Mouse (Mus musculus) cerebellum, adult 8-10 months (tissue): ENCODE measurements at regions not wholly inside any gene's neighbourhood (a gene's known extent, or its start where the extent isn't known, plus 50 kb on each side); places are given as distances from the start of the nearest gene placed in this dataset.

ENCODE experiments used
- DNase-seq: peaks from one replicate; pipeline ENCODE4 v3.0.0; 2022

DNA sequence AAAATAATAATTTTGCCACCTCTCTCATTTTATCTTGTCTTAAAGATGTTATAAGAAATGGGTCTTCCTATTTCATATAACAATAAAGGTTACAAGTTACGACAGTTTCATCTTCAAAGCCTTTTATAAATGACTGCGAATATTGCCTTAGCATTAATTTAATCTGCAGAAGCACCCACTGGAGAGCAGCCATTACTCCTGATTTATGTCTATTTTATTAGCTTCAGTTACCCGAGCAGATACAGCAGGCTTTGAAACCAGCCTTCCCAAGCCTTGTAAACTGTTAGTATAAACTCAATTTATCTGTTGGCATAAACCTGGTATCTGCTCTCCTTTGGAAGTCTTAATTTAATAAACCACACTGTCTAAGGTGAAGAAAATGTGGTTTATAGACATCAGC lies 2851.6 kb upstream of the Gm6569 start:
- no peak for DNase-seq

DNA sequence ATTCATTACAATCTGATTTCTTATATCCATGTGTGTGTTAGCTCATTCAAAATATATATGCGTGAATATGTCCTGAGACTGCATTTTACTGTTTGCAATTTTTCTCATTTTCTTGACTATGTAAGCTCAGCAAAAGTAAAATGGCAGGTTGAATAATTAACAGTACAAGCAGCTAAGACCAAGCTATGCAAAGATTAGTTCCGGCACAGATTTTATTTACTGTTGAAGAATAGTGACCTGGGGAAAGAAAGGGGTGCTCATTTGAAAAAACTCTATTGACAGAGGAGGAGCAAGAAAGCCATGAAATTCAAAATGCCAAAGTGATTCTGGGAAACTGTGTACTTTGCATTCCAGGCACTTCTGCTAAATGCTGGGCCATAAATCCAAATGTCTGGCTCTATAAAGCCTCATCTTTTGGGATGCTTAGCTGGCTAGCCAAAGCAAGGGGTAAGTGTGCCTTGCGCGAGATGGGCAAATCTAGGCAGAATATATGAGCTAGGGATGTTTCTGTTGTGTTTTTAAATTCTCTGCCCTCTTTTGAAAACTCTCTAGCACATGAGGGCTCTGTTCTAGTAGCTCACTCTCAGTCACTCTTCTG lies 2846.3 kb upstream of the Gm6569 start:
- no peak for DNase-seq

DNA sequence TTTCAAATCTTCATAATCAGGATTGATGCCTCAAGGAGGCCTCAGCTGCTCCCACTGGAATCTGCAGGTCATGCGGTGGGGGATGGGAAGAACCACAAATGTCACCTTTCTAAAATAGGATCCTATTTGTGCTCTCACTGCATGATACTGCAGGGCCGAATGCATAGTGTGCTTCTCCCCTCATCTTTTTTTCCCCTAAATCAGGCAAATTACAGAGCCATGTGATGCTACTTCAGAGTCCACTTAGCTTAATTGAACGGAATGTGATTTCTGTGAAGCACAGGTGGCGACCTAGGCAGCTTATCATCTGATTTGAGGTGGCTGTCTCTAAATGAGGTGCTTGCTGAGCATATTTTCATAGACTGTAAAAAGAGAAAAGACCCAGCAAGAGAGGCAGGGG lies 2841.0 kb upstream of the Gm6569 start:
- DNase-seq: no peak

DNA sequence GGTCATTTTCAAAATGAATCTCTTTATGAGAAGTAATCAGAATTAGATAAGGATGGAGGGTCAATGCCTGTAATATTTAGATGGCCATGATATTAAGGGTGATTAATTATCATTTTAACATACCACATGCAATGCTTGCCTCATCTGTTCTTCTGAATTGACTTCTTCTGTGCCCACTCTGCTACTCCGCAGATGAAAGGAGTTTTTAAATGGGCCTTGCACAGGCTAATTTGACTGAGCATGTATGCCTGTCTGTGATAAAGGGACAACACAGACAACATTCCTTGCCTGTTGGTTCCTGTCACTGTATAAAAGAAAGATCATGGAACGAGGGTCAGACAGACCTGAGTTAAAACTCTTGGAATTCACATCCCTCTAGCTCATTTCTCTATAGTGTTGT lies 2824.0 kb upstream of the Gm6569 start:
- DNase-seq: no peak

DNA sequence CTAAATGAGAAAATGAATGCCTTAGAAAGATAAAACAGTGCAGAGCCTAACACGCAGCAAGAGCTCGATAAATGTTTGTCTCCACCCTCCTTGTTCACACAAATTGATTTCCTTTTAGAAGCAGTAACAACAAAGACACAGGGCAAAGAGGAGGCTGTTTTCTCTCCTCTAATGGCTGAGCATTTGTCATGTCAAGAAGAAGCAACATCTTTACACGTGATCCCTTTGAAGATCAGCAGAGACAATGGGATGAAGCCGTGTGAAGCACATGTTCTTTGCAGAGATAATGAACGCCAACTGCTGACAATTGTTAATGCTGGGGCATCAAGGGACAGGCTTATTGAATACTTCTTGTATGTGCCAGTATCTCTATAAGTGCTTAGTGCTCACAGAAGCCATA lies 2823.6 kb upstream of the Gm6569 start:
- no peak for DNase-seq

DNA sequence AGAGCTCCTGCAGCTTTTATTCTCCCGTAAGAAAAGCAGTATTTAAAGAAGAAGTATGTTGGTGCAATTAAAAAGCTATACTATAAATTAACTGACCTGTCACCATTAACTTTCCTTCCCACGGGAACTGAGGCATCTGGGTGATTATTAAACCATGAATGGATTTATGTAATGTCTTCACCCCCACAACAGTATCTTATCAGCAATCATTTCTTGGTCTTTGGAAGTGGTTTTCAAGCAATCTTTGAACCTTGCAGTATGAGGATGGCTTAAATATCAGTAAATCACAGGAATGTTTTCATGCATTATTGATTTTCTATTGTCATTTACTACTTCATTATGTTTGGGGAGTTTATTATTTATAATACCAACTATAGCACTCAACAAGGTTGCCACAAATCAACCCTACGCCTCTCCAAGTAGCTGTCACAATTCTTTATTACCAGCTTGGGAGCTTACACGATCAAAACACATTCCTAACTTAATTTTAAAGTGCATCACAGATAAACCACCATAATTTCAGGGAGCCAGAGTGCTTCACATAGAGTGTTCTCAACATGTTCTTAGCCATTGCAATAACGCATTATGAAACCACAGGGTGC lies 2780.0 kb upstream of the Gm6569 start:
- DNase-seq: no peak

DNA sequence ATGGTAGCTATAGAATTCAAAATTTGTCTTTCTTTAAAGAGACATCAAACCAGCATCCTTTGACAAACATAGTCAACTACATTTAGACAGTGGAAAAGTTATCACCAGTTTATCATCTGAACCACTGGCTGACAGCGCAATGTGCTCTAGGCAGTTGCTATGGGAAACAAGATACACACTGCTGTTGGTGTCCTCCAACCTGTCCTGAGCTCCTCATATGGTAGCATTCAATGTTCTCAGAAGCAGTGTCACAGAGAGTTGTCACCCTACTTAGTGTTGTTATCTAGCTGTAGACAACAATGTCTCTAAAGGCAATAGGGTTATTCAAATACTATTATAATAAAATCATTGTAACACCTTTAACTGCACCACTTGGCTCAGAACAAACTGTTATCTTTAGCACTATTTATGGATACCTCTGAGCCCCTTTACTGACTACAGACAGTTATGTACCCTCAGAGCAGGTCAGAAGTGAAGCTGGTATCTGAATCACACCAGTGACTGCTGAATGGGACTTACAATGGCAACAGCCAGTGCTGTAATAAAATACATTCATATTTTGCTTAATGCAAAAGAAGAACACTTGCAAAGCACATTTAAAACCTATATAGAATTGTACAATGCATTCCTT lies 2747.9 kb upstream of the Gm6569 start:
- DNase-seq: no peak

DNA sequence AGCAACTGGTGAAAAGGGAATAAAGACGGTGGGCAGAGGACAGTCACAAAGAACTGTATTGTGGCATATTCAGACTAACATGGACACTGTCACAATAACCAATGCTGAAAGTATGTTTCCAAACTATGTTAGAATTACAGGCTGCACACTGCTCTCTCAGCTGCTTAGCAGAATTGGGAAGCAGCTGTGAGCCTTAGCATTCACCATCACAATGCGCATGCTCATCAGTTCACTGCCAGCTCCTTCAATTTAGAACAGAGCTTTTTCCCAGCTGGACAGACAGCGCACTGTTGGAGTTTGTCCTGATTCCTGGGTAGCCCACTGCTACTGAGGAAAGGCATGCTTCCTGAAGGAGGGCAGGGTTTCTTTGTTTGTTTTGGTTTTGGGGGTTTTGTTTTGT lies 2735.2 kb upstream of the Gm6569 start:
- DNase-seq: no peak

DNA sequence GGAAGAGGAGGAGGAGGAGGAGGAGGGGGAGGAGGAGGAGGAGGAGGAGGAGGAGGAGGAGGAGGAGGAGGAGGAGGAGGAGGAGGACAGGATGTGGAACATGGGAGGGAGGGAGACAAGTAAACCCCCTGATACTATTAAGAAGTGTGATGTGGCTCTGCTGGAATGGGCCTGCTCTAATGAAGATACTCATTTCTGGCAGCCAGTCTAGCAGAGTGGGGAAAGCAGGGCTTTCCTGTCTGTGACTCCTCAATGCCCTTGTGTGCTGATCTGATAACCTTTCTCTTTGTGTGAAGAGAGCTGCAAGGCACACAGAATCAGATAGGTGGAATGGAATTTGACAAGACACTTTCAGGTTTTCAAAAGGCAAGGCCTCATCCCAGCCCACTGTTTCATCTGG lies 2704.6 kb upstream of the Gm6569 start:
- DNase-seq: no peak

DNA sequence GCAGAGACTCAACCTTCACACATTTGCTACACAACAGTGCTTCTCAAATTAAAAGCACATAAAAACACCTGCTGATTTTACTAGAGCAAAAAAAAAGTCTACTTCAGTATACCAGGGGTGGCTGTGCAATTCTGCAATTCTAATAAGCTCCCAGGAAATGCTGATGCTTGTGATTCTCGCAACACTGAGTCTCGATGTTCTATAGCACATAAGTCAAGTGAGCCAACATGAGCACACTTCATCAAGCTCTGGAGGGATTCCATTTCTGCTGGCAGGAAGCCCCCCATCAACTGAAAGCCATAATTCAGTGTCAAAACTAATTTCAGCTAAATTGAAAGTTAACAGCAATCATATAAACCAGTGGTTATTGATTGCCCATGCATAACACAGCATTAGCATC lies 2676.7 kb upstream of the Gm6569 start:
- no peak for DNase-seq

DNA sequence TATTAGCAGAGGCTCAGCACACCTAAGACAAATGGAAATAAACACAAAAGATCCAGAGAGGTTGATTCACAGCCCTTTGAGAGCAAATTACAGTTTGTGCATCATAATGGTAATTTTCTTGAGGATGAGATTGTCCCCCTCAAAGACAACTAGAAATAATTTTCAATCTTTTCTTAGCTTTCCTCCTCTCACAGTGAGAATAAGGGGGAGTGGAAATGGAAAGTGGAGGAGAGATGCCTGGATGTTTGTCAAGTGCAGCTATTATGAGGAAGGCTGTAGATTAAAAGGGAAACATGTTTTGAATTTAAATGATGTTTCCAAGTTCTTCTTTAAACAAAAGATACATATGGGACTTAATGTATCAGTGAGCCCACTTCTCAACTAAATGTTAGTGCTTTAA lies 2672.3 kb upstream of the Gm6569 start:
- no peak for DNase-seq

DNA sequence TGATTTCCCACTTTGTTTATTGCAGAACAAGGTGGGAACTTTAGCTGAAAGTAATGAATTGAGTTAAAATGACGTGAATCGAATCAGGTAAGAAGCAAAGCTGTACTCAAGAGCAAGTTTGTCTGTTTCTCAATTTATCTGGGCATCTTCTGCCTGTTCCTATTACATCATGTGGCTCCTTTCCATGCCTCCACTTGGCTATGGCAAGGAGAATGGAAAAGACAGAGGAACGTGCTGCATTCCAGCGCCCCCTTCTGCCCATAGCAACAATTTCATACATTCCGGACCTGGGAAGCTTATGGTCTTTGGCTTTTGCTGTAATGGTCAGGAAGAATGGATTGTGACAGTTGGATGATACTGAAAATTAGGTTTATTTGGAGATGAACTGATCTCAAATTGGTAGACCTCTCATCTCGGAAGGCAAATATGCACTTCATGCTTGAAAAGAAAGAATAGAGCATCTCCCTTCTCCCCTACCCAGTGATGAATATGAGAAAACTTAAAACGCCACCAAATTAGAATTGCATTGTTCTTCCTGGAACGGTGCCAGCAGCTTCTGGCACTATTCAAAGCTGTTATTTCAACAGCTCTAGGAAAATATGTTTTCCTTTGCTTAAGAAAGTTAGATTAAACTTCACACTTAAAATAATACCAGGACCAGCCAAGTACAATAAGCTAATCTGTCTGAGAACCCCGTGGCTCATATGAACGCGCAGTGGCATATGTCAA lies 2639.2 kb upstream of the Gm6569 start:
- DNase-seq: peak; percentile 1

DNA sequence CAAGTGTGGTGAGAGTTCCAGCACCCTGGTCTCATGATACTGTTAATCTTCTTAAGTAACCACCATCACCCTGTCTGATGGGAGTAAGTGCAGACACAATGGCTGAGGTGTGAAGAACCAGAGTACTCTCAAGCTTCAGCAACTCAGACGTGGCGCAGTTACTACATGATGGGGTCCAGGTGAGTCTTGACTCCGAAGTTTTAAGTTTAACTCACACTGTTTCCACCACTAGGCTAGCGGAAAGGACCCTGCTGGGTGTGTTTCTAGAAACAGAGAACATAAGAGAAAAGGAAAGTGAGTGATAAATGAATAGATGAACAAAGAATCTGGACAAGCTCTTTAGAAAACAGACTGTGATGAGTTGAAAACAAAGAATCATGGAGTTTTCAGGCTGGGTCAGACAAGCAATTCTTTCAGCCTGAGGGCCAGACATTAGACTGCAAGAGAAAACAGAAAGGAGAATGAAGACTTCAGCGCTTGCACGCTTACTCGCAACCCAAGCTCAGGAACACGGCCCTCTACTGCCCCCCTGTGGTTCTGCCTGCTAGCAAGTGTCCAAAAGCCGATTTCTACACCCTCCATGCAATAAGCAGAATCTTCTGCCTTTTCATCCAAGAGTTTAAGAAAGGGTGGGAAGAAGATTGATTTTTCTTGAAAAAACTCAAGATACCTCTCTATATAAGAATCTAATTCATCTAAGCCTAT lies 2593.6 kb upstream of the Gm6569 start:
- DNase-seq: peak; percentile 51

DNA sequence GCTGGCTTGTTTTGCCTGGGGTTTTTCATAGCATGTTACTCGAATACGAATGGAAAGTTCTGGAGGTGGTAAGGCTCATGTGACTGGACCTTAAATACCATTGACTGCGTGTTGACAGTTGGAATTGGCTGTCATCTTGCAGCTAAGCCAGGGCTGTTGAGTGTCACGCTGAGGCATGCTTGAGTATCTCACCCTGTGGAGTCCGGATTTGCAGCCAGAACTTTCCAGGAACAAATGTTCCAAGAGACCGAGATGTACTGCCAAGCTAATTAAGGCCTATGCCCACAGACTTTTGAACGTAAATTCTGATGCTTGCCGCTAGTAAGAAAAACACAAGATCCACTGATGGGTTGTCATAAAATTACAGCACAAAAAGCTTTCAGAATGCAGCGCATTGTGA lies 2590.8 kb upstream of the Gm6569 start:
- DNase-seq: no peak

DNA sequence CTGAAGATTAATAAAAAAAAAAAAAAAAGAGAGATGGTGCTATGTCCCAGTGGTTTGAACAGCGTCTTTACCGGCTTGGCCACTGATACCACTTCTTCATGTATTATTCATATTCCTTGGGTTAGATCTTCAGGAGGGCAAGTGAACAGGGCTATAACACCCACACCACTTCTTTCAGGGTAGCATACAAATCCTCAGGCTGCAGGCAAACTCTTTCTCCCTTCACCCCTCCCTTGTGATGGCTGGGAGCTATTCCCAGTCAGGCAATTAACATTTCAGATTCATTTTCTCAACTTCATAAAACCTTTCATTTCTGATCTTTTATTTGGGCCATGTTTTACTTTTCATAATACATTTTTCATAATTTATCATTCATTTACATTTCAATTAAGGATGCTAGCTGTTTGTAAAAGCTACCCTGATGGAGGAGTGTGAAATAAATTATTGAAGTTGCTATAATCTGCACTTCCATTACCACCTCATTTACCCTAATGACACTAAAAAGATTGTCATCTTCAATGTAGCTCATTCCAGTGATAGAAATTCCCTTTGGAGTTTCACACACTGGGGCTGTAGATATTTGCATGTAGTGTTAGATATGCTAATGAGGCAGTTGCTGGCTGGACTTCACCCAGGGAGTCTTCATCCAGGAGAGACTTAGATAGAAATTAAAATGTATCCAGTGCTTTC lies 2558.3 kb upstream of the Gm6569 start:
- DNase-seq: no peak

DNA sequence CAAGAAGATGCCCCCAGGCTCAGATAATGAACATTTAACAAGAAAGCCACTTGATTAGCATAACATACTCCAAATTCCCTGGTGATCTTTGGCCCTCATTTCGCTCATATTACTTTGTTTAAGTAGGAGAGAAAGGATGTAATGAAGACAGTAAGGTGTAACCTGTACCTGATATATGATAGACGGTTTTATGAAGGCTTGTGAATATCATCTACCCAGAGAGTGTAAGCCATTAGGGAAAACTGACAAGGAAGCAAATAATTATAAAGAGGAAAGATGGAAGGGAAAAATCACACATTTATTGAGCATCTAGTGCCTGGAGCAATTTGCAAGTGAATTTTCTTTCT lies 2557.8 kb upstream of the Gm6569 start:
- DNase-seq: no peak

DNA sequence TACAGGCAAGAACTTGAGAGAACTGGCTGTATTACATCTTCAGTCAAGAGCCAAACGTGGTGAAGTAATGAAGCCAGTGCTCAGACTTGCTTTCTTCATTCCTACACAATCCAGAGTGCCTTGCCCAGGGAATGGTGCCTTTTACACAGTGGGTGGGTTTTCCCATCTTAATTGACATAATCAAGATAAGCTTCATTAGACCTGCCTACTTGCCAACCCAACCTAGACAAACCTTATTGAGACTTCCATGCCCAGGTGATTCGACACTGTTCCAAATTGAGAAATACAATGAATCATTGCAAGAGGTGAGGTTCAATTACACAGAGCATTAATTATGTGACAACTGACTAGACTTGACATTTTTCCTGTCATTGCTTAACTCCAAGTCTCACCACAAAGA lies 2557.0 kb upstream of the Gm6569 start:
- no peak for DNase-seq

DNA sequence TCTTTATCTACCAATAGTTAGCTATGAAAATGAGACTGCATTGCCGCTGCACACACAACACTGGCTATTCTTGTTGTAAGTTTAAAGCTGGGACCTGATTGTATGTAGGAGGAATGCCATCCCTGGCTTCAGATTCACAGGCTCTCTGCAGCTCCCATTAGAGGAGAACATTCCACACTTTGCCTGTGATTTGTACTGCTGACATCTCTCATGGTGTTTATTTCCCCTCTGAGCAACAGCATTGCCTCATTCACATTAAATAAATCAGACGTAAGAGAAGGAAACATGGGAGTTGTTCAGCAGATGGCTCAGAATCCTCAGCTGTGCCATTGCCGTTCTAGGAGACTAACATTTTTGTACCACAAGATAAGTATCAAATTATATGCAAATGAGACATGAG lies 2550.6 kb upstream of the Gm6569 start:
- no peak for DNase-seq

DNA sequence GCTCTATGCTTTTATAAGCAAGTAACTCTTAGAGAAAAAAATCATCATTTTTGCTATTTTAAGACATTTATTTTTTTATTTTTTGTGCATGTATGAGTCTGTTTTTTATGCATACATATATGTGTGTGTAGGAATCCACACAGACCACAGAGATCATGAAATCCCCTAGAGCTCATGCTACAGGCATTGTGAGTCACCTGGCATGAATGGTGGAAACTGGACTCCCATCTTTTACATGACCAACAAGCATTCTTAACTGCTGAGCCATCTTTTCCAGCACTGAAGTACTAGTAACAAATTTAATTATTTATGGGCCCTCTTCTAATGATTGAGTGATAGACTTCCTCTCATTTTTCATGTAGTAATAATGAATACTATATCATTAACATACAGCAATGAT lies 2531.8 kb upstream of the Gm6569 start:
- no peak for DNase-seq

DNA sequence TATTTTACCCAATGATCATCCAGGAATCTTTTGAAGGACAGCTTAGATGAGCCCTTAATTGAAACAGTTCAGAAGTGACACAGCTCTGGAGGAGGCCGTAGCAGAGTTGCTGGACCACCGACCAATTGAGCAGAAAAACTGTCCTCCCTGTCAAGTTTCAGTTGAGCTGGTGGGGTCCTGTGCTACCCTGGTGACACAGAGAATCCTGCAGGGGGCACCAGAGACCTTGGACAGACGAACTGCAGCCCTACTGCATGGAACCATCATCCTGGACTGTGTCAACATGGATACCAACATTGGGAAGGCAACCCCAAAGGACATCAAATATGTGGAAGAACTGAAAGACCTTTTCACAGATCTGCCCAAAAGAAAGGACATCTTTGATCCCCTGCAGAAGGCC lies 2524.1 kb upstream of the Gm6569 start:
- DNase-seq: no peak

DNA sequence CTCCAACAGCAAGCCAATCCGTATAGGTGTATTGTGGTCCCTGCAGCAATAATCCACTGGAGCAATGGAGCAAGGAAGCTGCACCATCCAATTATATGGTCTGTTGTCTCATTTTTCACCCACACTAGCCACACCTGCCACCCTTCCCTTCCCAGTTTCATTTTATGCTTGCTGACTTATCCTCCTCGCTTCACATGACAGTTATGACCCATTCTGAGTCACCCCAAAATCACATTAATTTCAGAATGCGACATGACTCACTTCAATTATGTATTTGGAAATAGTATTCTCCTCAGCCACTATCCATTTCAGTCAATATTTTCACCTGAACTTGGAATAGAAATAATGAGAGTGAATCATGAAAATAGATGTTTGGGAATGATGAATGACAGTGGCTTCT lies 2507.8 kb upstream of the Gm6569 start:
- no peak for DNase-seq

DNA sequence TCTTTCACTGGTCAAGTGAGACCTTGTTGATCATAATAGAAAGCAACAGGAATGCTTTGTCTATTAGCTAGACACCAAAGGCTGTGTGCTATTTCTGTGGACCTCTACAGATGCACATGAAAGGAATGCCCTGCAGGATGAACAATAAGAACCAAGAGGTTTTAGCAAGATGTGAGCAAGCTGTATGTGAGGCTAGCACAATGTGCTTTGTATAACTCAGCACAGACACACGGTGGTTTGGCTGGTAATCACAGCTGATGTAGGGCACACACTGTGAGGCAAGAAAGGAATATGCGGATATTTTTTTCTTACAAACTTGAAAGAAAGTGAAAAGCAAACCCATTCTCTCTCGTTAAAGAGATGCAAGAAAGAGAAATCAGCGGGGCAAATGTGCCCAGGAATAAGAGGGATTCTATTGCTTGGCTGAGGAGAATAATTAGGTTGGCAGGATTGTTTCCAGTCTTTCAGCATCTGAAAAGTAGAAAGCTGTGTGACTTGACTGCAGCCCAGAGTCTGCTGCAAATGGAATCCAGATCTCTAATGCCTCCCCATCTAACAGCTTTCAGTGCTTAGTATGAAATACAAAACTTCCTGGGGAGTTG lies 2476.1 kb upstream of the Gm6569 start:
- no peak for DNase-seq

DNA sequence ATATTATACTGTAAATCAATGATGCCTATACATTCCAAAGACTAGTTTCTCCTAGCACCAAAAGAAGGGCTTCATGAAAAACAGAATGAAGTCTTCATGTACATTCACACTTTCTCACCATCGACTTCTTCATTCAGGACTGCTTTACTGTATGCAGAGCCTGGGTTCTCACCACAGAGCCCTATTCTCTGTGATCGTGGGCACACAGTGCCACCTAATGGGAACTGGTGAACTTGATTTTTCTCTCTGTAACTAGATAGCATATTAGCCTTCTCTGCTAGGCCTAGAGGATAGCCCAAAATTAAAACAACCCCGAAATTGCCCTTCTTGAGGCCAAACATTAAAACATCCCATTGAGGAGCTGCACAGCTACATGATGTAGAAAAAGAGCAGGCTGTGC lies 2458.6 kb upstream of the Gm6569 start:
- peak; percentile 1 for DNase-seq
